Comparison of ENCODE assay signal across 21 mouse cellular contexts in the genomic region with DNA sequence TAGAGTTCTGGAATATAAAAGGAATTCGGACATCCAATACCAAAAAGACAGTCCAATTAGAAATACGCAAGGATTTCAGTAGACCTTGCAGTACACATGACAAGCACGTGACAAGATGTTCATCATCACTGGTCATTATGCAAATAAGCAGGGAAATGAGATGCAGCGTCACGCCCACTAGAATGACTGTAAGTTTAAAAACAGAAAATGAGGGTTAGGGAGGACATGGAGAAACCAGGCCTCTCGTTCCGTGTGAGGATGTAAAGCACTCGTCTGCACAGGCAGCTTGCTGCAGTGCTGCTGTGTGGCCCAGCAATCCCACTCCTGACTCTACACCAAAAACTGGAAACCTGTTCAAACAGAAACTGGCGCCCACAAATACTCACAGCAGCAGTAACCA. TPM values are rescaled to one million over a fixed set of nuclear protein-coding genes. Genes with fewer than 3 reads are reported as not detected.
DNase-seq lines count a peak whose midpoint lies in the region; ATAC-seq and TF ChIP-seq lines count a peak whose summit lies in the region.
"Had no signal": no experiment of that assay in that cellular context is flagged by ENCODE, and none has a peak within 500 bp of the region (broad histone marks: within the 10 kb centered on the region; RNA-seq: fewer than 3 reads in every experiment).

No protein-coding gene starts in this region.

- 0 out of 2 replicates have a peak, but pooled peaks have one; percentile 11 for ATAC-seq in forebrain, embryonic 16.5 days
- no peak for ATAC-seq in forebrain, embryonic 14.5 days
- ATAC-seq in hindbrain, postnatal 0 days, result peak; percentile 46; the same call in 1 of the 2 replicates
- ATAC-seq in hindbrain, embryonic 14.5 days (ENCODE audit: low FRiP score), result no peak
- no peak for ATAC-seq in erythroid progenitor cell, adult 5-6 weeks (replicated peaks; ENCODE audit: low FRiP score, poor library complexity, severe bottlenecking)

- no peak for DNase-seq in forebrain, embryonic 14.5 days (ENCODE audit: low spot score)
- no peak for DNase-seq in hindbrain, postnatal 0 days (ENCODE audit: low spot score)
- DNase-seq in hindbrain, embryonic 14.5 days (ENCODE audit: low spot score), result no peak
- peak; percentile 26 for DNase-seq in right cerebral cortex, postnatal 25 days
- no peak for DNase-seq in right cerebral cortex, adult 18-20 months
- DNase-seq: adrenal gland, adult 8-10 months; adrenal gland, postnatal 36 days; cerebellum, adult 2 months; embryo, embryonic 11 days; gastrocnemius, postnatal 14 days; heart, adult 2 months; heart, postnatal 14 days; kidney, adult 11 months had no signal

- H3K9ac ChIP-seq in forebrain, embryonic 16.5 days (replicated peaks; ENCODE audit: low read depth, low read length), result no peak overlapping the region
- no peak overlapping the region for H3K9ac ChIP-seq in forebrain, embryonic 14.5 days (ENCODE audit: low read length)
- H3K9ac ChIP-seq in hindbrain, postnatal 0 days (replicated peaks; ENCODE audit: low read length), result no peak overlapping the region
- H3K9ac ChIP-seq in hindbrain, embryonic 14.5 days, result no peak overlapping the region
- H3K9ac ChIP-seq: embryonic facial prominence, embryonic 15.5 days; heart, embryonic 15.5 days; hindbrain, embryonic 15.5 days had no signal

- no peak overlapping the region for H3K4me3 ChIP-seq in forebrain, embryonic 16.5 days (replicated peaks; ENCODE audit: low read length)
- H3K4me3 ChIP-seq in forebrain, embryonic 14.5 days (ENCODE audit: low read depth, low read length), result no peak overlapping the region
- no peak overlapping the region for H3K4me3 ChIP-seq in hindbrain, postnatal 0 days (ENCODE audit: low read length)
- no peak overlapping the region for H3K4me3 ChIP-seq in hindbrain, embryonic 14.5 days (replicated peaks; ENCODE audit: low read length)
- H3K4me3 ChIP-seq: embryonic facial prominence, embryonic 15.5 days; erythroblast, embryonic 14.5 days; heart, adult 2 months; heart, embryonic 15.5 days; hindbrain, embryonic 15.5 days had no signal

- WGBS in forebrain, embryonic 16.5 days, result 59% methylated on average over 9 of the region's 9 CpGs
- 69% methylated on average over 9 of the region's 9 CpGs for WGBS in forebrain, embryonic 14.5 days
- WGBS in hindbrain, postnatal 0 days, result 74% methylated on average over 9 of the region's 9 CpGs
- WGBS in hindbrain, embryonic 14.5 days, result 76% methylated on average over 9 of the region's 9 CpGs

- no peak for TF ChIP-seq CTCF in hindbrain, postnatal 0 days (IDR thresholded peaks at IDR 0.05; ENCODE audit: low read depth)

- H3K27me3 ChIP-seq in forebrain, embryonic 16.5 days (replicated peaks; ENCODE audit: control insufficient read depth, insufficient read depth, low read length), result no peaks in the 10 kb centered on the region
- no peaks in the 10 kb centered on the region for H3K27me3 ChIP-seq in forebrain, embryonic 14.5 days (replicated peaks; ENCODE audit: control insufficient read depth, insufficient read depth, low read length)
- no peaks in the 10 kb centered on the region for H3K27me3 ChIP-seq in hindbrain, postnatal 0 days (ENCODE audit: insufficient read depth, low read length)
- no peaks in the 10 kb centered on the region for H3K27me3 ChIP-seq in hindbrain, embryonic 14.5 days (ENCODE audit: control insufficient read depth, insufficient read depth, low read length)
- H3K27me3 ChIP-seq: embryonic facial prominence, embryonic 15.5 days; heart, embryonic 15.5 days; hindbrain, embryonic 15.5 days had no signal

- peaks cover 7% of the 10 kb centered on the region for H3K4me1 ChIP-seq in forebrain, embryonic 16.5 days (replicated peaks; ENCODE audit: control insufficient read depth, insufficient read depth, low read length)
- no peaks in the 10 kb centered on the region for H3K4me1 ChIP-seq in forebrain, embryonic 14.5 days (ENCODE audit: control insufficient read depth, insufficient read depth, low read length)
- H3K4me1 ChIP-seq in hindbrain, postnatal 0 days (ENCODE audit: insufficient read depth, low read length), result no peaks in the 10 kb centered on the region
- no peaks in the 10 kb centered on the region for H3K4me1 ChIP-seq in hindbrain, embryonic 14.5 days (replicated peaks; ENCODE audit: control insufficient read depth, insufficient read depth, low read length)
- H3K4me1 ChIP-seq: embryonic facial prominence, embryonic 15.5 days had no signal

- H3K4me2 ChIP-seq in forebrain, embryonic 16.5 days (ENCODE audit: low read length), result no peak overlapping the region
- H3K4me2 ChIP-seq in forebrain, embryonic 14.5 days (ENCODE audit: low read length), result no peak overlapping the region
- no peak overlapping the region for H3K4me2 ChIP-seq in hindbrain, postnatal 0 days (ENCODE audit: low read depth, low read length)
- H3K4me2 ChIP-seq in hindbrain, embryonic 14.5 days (replicated peaks), result no peak overlapping the region
- H3K4me2 ChIP-seq: embryonic facial prominence, embryonic 15.5 days; heart, embryonic 11.5 days; heart, embryonic 15.5 days; hindbrain, embryonic 15.5 days had no signal

- H3K36me3 ChIP-seq in forebrain, embryonic 16.5 days (ENCODE audit: control insufficient read depth, insufficient read depth), result peaks cover 5% of the 10 kb centered on the region; the same call in 1 of the 2 replicates
- peaks cover 19% of the 10 kb centered on the region for H3K36me3 ChIP-seq in forebrain, embryonic 14.5 days (ENCODE audit: control insufficient read depth, insufficient read depth, low read length)
- H3K36me3 ChIP-seq in hindbrain, postnatal 0 days (ENCODE audit: insufficient read depth, low read length), result peaks cover 5% of the 10 kb centered on the region; the same call in 1 of the 2 replicates
- H3K36me3 ChIP-seq in hindbrain, embryonic 14.5 days (replicated peaks; ENCODE audit: control insufficient read depth, insufficient read depth), result peaks cover 15% of the 10 kb centered on the region
- H3K36me3 ChIP-seq: G1E had no signal

- H3K9me3 ChIP-seq in forebrain, embryonic 16.5 days (ENCODE audit: control insufficient read depth, low read length), result no peaks in the 10 kb centered on the region
- no peaks in the 10 kb centered on the region for H3K9me3 ChIP-seq in forebrain, embryonic 14.5 days (replicated peaks; ENCODE audit: control insufficient read depth, low read length)
- no peaks in the 10 kb centered on the region for H3K9me3 ChIP-seq in hindbrain, postnatal 0 days (ENCODE audit: low read length)
- no peaks in the 10 kb centered on the region for H3K9me3 ChIP-seq in hindbrain, embryonic 14.5 days (ENCODE audit: control insufficient read depth, low read length)
- H3K9me3 ChIP-seq: embryonic facial prominence, embryonic 15.5 days; G1E; heart, embryonic 15.5 days; hindbrain, embryonic 15.5 days had no signal

- no peak overlapping the region for H3K27ac ChIP-seq in forebrain, embryonic 16.5 days (ENCODE audit: low read length)
- no peak overlapping the region for H3K27ac ChIP-seq in forebrain, embryonic 14.5 days (ENCODE audit: low read depth, low read length)
- H3K27ac ChIP-seq in hindbrain, postnatal 0 days, result no peak overlapping the region
- no peak overlapping the region for H3K27ac ChIP-seq in hindbrain, embryonic 14.5 days
- H3K27ac ChIP-seq: embryonic facial prominence, embryonic 15.5 days; heart, adult 2 months; heart, embryonic 15.5 days; hindbrain, embryonic 15.5 days had no signal

RNA-seq across cellular contexts. Expression of a gene that starts 29.3 kb away (rescaled TPM):
- 13.6 and 14.9 TPM in 2 replicates for polyA plus RNA-seq in forebrain, embryonic 16.5 days (2015; fragmentation: Nextera tagmentation; extraction: Ambion mirVana)
- 10.3 and 10.4 TPM in 2 replicates for polyA plus RNA-seq in forebrain, embryonic 14.5 days (2014; fragmentation: Nextera tagmentation; extraction: Ambion mirVana)
- total RNA-seq in hindbrain, postnatal 0 days (2014; rRNA removed), result 11.1 and 12.9 TPM in 2 replicates
- polyA plus RNA-seq in hindbrain, postnatal 0 days (2015; fragmentation: Nextera tagmentation; extraction: Ambion mirVana), result 8.1 and 9.6 TPM in 2 replicates
- 14.5 and 15.7 TPM in 2 replicates for polyA plus RNA-seq in hindbrain, embryonic 14.5 days (2014; fragmentation: Nextera tagmentation; extraction: Ambion mirVana)
- 0.42 and 2.2 TPM in 2 replicates for total RNA-seq in erythroid progenitor cell, adult 5-6 weeks (2015; ENCODE audit: low replicate concordance)
- 0.13 and 0.61 TPM in 2 replicates for total RNA-seq in erythroid progenitor cell, adult 5-6 weeks (2017; ENCODE audit: low replicate concordance)
- polyA plus RNA-seq: erythroblast, embryonic 14.5 days had no signal

Comparison
In these comparisons a context has a peak if more than half of its experiments do, and no peak if none do; other contexts are left out.
1. ATAC-seq: peak in forebrain, embryonic 16.5 days (single experiment) and hindbrain, postnatal 0 days (single experiment); none in forebrain, embryonic 14.5 days (single experiment), hindbrain, embryonic 14.5 days (single experiment) and erythroid progenitor cell, adult 5-6 weeks (single experiment).